Mouse (Mus musculus) heart, postnatal 0 days (tissue): ENCODE results near the gene Tbx19. TPM values are rescaled to one million over a fixed set of nuclear protein-coding genes. Genes with fewer than 3 reads are reported as not detected.

ENCODE experiments used
- ATAC-seq: fragments of 200-750 bp; cut with Nextera tagmentation; 2 replicates; pipeline ENCODE4 v1.8.0; 2017; ENCODE audit warnings: low read depth, moderate number of reproducible peaks, moderate library complexity; ENCODE audit not compliant: insufficient read depth
- DNase-seq: peaks from one replicate; pipeline ENCODE4 v3.0.0-alpha.2; 2016; ENCODE audit warnings: low spot score
- H3K27ac ChIP-seq: fragments of 300-500 bp; sonication (generic); 2 replicates; pipeline ENCODE4 v1.5.1; 2014; ENCODE audit warnings: low read depth, mild to moderate bottlenecking
- H3K27me3 ChIP-seq: fragments of 300-500 bp; sonication (generic); 2 replicates; pipeline ENCODE4 v1.6.1; 2014; ENCODE audit warnings: low read length, mixed read lengths; ENCODE audit not compliant: control insufficient read depth, insufficient read depth
- H3K36me3 ChIP-seq: fragments of 300-500 bp; sonication (generic); replicated peaks from 2 replicates; pipeline ENCODE4 v1.6.1; 2014; ENCODE audit warnings: low read length, mixed read lengths; ENCODE audit not compliant: control insufficient read depth, insufficient read depth
- H3K4me1 ChIP-seq: fragments of 300-500 bp; sonication (generic); 2 replicates; pipeline ENCODE4 v1.6.1; 2014; ENCODE audit warnings: antibody characterized with exemption; ENCODE audit not compliant: control insufficient read depth, insufficient read depth
- H3K4me2 ChIP-seq: fragments of 300-500 bp; sonication (generic); 2 replicates; pipeline ENCODE4 v1.6.1; 2014; ENCODE audit warnings: low read depth, mild to moderate bottlenecking, low read length, moderate library complexity
- H3K4me3 ChIP-seq: fragments of 300-500 bp; sonication (generic); 2 replicates; pipeline ENCODE4 v1.5.1; 2014; ENCODE audit warnings: low read depth, low read length
- H3K9ac ChIP-seq: fragments of 300-500 bp; sonication (generic); replicated peaks from 2 replicates; pipeline ENCODE4 v1.6.1; 2014; ENCODE audit warnings: low read depth, low read length, mixed read lengths
- H3K9me3 ChIP-seq: fragments of 300-500 bp; sonication (generic); replicated peaks from 2 replicates; pipeline ENCODE4 v1.6.1; 2016; ENCODE audit warnings: low read length; ENCODE audit not compliant: control insufficient read depth
- CTCF ChIP-seq: IDR thresholded peaks from 2 replicates; pipeline ENCODE4 v1.5.1; 2016; ENCODE audit warnings: antibody characterized with exemption, control low read depth, low read depth
- EP300 ChIP-seq: IDR thresholded peaks from 2 replicates; pipeline ENCODE4 v1.6.1; 2016; ENCODE audit warnings: antibody characterized with exemption, low read depth
- WGBS: fragments of 180-500 bp; shearing (Covaris S2); extraction: QIAGEN DNeasy Blood & Tissue Kit; methylation state at CpG from one replicate; pipeline ENCODE4 v1.1.7; 2014; 5-methylcytosine and 5-hydroxymethylcytosine counted together
- polyA plus RNA-seq: library from polyadenylated mRNA; unstranded; fragments of >200 nt; fragmentation: Nextera tagmentation; extraction: Ambion mirVana; gene quantifications from 2 replicates; pipeline ENCODE4 v1.2.1, GENCODE M21; 2015
- total RNA-seq: library from RNA; depleted of rRNA; stranded (reverse); fragments of >200 nt; gene quantifications from 2 replicates; pipeline ENCODE4 v1.2.3, GENCODE M21; 2014; ENCODE audit warnings: low replicate concordance; rRNA removed

Gene Tbx19
- total and polyA plus RNA-seq, 2 experiments from 2014 or later = not detected

DNA sequence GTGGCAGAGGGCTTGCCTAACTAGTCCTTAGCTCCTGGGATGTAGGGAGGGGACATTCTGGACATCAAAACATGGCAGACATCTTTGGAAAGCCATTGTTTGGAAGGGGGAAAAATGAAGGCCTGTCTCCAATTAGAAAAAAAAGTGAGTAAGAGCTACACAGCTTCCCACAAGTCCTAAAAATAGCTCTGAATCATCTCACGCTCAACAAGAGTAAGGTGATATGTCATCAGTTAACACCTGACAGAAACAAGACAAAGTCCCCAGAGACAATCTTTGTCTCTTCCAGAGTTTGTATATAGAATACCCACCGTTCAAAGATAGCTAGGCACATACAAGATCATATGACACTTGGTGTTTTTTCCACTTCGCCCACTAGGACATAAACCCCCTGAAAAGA is 71.0 kb downstream of the Tbx19 start:
- DNase-seq (peak; percentile 52), ATAC-seq (peak; percentile 38; the same call in 1 of the 2 replicates)
- no peaks in the 10 kb centered on the region for H3K36me3 ChIP-seq
- WGBS = 34% methylated on average over 3 of the region's 3 CpGs
- 0 out of 2 replicates have a peak, but pooled peaks cover 4% of the 10 kb centered on the region for H3K4me1 ChIP-seq
- H3K27ac ChIP-seq = peak overlapping the region; percentile 4; the same call in 1 of the 2 replicates
- H3K4me3 ChIP-seq = no peak overlapping the region
- H3K9me3 ChIP-seq = no peaks in the 10 kb centered on the region
- no peak overlapping the region for H3K4me2 ChIP-seq
- TF ChIP-seq CTCF = no peak
- peak; percentile 71; the same call in 1 of the 2 replicates for TF ChIP-seq EP300
- no peak overlapping the region for H3K9ac ChIP-seq
- no peaks in the 10 kb centered on the region for H3K27me3 ChIP-seq

Other genes with a start within 250 kb of the Tbx19 start
- gene Xcl1, start 225.2 kb downstream of the Tbx19 start, total RNA-seq = not detected in 2 replicates
- gene Xcl1, start 225.2 kb downstream of the Tbx19 start, polyA plus RNA-seq = not detected in 2 replicates
- 21.2 and 34.7 TPM in 2 replicates for gene Sft2d2, start 33.7 kb upstream of the Tbx19 start, total RNA-seq
- gene Sft2d2, start 33.7 kb upstream of the Tbx19 start, polyA plus RNA-seq = 11.6 and 11.9 TPM in 2 replicates
- 11.7 and 24.8 TPM in 2 replicates for gene Tiprl, start 76.2 kb upstream of the Tbx19 start, total RNA-seq
- 84.7 and 85.5 TPM in 2 replicates for gene Tiprl, start 76.2 kb upstream of the Tbx19 start, polyA plus RNA-seq
- 2.5 and 4.8 TPM in 2 replicates for gene Gpr161, start 135.0 kb upstream of the Tbx19 start, total RNA-seq
- gene Gpr161, start 135.0 kb upstream of the Tbx19 start, polyA plus RNA-seq = 0.19 and 0.31 TPM in 2 replicates